In genomic region chr3:145575340-145575739, GRCm38 (mm10) we compare ENCODE assay signal across 9 mouse cellular contexts. TPM values are rescaled to one million over a fixed set of nuclear protein-coding genes. Genes with fewer than 3 reads are reported as not detected.
DNase-seq lines count a peak whose midpoint lies in the region; ATAC-seq and TF ChIP-seq lines count a peak whose summit lies in the region.
"Had no signal": no experiment of that assay in that cellular context is flagged by ENCODE, and none has a peak within 500 bp of the region (broad histone marks: within the 10 kb centered on the region; RNA-seq: fewer than 3 reads in every experiment).

No protein-coding gene starts in this region.

- H3K79me2 ChIP-seq in myocyte (ENCODE audit: control insufficient read depth, insufficient read depth) = peaks cover 29% of the 10 kb centered on the region

- H3K27me3 ChIP-seq in kidney, embryonic 15.5 days = no peaks in the 10 kb centered on the region
- no peaks in the 10 kb centered on the region for H3K27me3 ChIP-seq in forebrain, embryonic 12.5 days
- no peaks in the 10 kb centered on the region for H3K27me3 ChIP-seq in limb, embryonic 10.5 days (ENCODE audit: low read depth, poor library complexity, severe bottlenecking)
- H3K27me3 ChIP-seq in myocyte (ENCODE audit: control insufficient read depth, insufficient read depth, insufficient read length) = no peaks in the 10 kb centered on the region
- H3K27me3 ChIP-seq: heart, embryonic 15.5 days had no signal

- no peak overlapping the region for H3K9ac ChIP-seq in kidney, embryonic 15.5 days
- H3K9ac ChIP-seq in forebrain, embryonic 12.5 days = no peak overlapping the region

- WGBS in kidney, embryonic 15.5 days = 81% methylated on average over 7 of the region's 7 CpGs
- 84% methylated on average over 7 of the region's 7 CpGs for WGBS in forebrain, embryonic 12.5 days
- WGBS in limb, embryonic 10.5 days = 88% methylated on average over 7 of the region's 7 CpGs

- H3K27ac ChIP-seq in kidney, embryonic 15.5 days = no peak overlapping the region
- no peak overlapping the region for H3K27ac ChIP-seq in forebrain, embryonic 12.5 days
- H3K27ac ChIP-seq in limb, embryonic 10.5 days = peak overlapping the region; percentile 82; the same call in 1 of the 2 replicates

- peaks cover 12% of the 10 kb centered on the region for H3K4me1 ChIP-seq in kidney, embryonic 15.5 days
- peaks cover 13% of the 10 kb centered on the region for H3K4me1 ChIP-seq in forebrain, embryonic 12.5 days
- peaks cover 13% of the 10 kb centered on the region for H3K4me1 ChIP-seq in limb, embryonic 10.5 days

- no peak for TF ChIP-seq POLR2A in myocyte (IDR thresholded peaks at IDR 0.05; ENCODE audit: insufficient read length, low read depth)

- no peak for DNase-seq in kidney, postnatal 4 days
- no peak for DNase-seq in limb, embryonic 10.5 days (ENCODE audit: low spot score)
- DNase-seq in cerebellum, postnatal 4 days (ENCODE audit: low spot score in 2 of 2) = no peak
- DNase-seq in spleen, postnatal 36 days (ENCODE audit: low spot score in 2 of 2) = no peak
- DNase-seq in embryo, embryonic 10 days (ENCODE audit: low spot score) = no peak

- H3K36me3 ChIP-seq in kidney, embryonic 15.5 days = peaks cover 22% of the 10 kb centered on the region
- peaks cover 15% of the 10 kb centered on the region for H3K36me3 ChIP-seq in forebrain, embryonic 12.5 days (replicated peaks)
- H3K36me3 ChIP-seq in limb, embryonic 10.5 days = peaks cover 29% of the 10 kb centered on the region
- peaks cover 7% of the 10 kb centered on the region for H3K36me3 ChIP-seq in myocyte (ENCODE audit: control insufficient read depth, insufficient read depth)

- H3ac ChIP-seq in myocyte (ENCODE audit: control insufficient read depth, insufficient read length) = no peak overlapping the region

- H3K4me3 ChIP-seq in kidney, embryonic 15.5 days (replicated peaks) = no peak overlapping the region
- H3K4me3 ChIP-seq in forebrain, embryonic 12.5 days (replicated peaks) = peak overlapping the region; percentile 81
- no peak overlapping the region for H3K4me3 ChIP-seq in limb, embryonic 10.5 days
- peak overlapping the region; percentile 88 for H3K4me3 ChIP-seq in myocyte

- ATAC-seq in kidney, embryonic 15.5 days (replicated peaks; ENCODE audit: low FRiP score) = peak; percentile 44
- no peak; the same call in 1 of the 2 replicates for ATAC-seq in forebrain, embryonic 12.5 days (ENCODE audit: low FRiP score)

- no peaks in the 10 kb centered on the region for H3K9me3 ChIP-seq in kidney, embryonic 15.5 days (replicated peaks)
- no peaks in the 10 kb centered on the region for H3K9me3 ChIP-seq in forebrain, embryonic 12.5 days
- H3K9me3 ChIP-seq in limb, embryonic 10.5 days (replicated peaks) = no peaks in the 10 kb centered on the region
- H3K9me3 ChIP-seq: heart, embryonic 15.5 days had no signal

- H3K4me2 ChIP-seq in kidney, embryonic 15.5 days = no peak overlapping the region
- peak overlapping the region; percentile 88 for H3K4me2 ChIP-seq in forebrain, embryonic 12.5 days
- H3K4me2 ChIP-seq in myocyte (ENCODE audit: low read depth) = peak overlapping the region; percentile 80

TF ChIP-seq in myocyte, 11 proteins besides CTCF, POLR2A, EP300 and RAD21:
- TF ChIP-seq SRF (IDR thresholded peaks at IDR 0.05; ENCODE audit: control insufficient read depth, insufficient read length, low read depth) = no peak
- no peak for TF ChIP-seq TCF12 (IDR thresholded peaks at IDR 0.05; ENCODE audit: insufficient read depth, poor library complexity, severe bottlenecking)

RNA-seq across cellular contexts. Expression of gene Znhit6, which starts 0.7 kb away (rescaled TPM):
- 36.4 and 37.2 TPM in 2 replicates for polyA plus RNA-seq in kidney, embryonic 15.5 days (2015; fragmentation: Nextera tagmentation; extraction: Ambion mirVana)
- 43.0 TPM in 2 replicates for polyA plus RNA-seq in forebrain, embryonic 12.5 days (2016; fragmentation: Nextera tagmentation; extraction: Ambion mirVana)
- 43.9 and 44.0 TPM in 2 replicates for polyA plus RNA-seq in limb, embryonic 10.5 days (2016; fragmentation: Nextera tagmentation; extraction: Ambion mirVana)
- polyA plus RNA-seq in myocyte (2012; fragmentation: generic; extraction: Trizol) = 20.6 TPM

Comparison
In these comparisons a context has a peak if more than half of its experiments do, and no peak if none do; other contexts are left out.
1. H3K4me3 ChIP-seq: peak in forebrain, embryonic 12.5 days (single experiment) and myocyte (single experiment); none in kidney, embryonic 15.5 days (single experiment) and limb, embryonic 10.5 days (single experiment).